Mouse (Mus musculus): ENCODE measurements around the gene Naa35. TPM values are rescaled to one million over a fixed set of nuclear protein-coding genes. Genes with fewer than 3 reads are reported as not detected.

Gene Naa35
- polyA plus RNA-seq, 1 experiment from 2014 or later, result 154 TPM

DNA sequence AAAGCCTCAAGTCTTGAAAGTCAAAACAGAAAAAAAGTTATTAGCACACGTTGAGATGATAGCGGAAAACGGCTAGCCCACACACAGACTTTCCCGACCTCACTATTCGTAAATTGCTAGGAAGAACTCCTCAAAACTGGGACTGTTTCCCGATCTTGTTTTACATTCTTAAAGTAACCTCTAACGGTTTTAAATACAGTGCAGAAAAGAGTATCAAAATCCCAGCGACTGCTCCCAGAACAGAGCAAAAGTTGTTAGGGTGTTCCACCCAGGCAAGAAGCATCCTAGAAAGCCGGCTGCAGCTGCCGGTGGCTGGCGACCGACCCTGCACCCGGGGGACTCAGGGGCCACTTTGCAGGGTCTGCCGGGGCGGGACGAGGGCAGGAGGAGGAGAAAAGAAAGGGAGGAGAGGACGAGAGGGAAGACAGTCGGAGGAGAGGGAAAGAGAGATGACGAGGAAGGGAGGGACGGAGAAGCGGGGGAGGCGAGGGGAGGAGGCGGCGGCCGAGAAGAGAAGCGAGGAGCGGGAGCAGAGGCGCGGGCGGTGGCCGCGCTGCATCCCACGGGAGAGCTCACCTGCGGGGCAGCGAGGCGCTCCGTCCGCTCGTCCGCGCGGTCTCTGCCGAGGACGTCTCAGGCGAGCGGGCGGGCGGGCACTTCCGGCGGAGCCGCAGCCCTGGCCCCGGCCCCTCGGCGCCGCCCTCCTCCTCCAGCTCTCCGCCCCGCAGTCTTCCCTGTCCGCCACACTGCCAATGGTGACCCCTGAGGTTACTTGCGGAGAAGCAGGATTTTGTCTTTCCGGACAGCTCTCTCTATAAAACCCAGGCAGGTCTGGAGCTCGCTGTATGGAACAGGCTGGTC, 90.3 kb downstream of the Naa35 start, which contains the start of gene Golm1:
Gene Golm1, minus strand, starts transcription at position 661 of the 861 bp plus-strand sequence.
- under 1% methylated on average over 60 of the region's 61 CpGs for WGBS
- peak within 1 kb of the TSS; percentile 70 for H3K4me3 ChIP-seq (replicated peaks)
- H3K4me1 ChIP-seq (replicated peaks), result peaks cover 29% of the 10 kb centered on the region
- H3K4me2 ChIP-seq (replicated peaks), result peak within 1 kb of the TSS; percentile 75
- H3K27me3 ChIP-seq, result no peaks in the 10 kb centered on the region
- H3K9ac ChIP-seq (replicated peaks), result peak within 1 kb of the TSS; percentile 85
- peak; percentile 88 for ATAC-seq
- no peaks in the 10 kb centered on the region for H3K9me3 ChIP-seq
- H3K27ac ChIP-seq, result peak within 1 kb of the TSS; percentile 90
- H3K36me3 ChIP-seq, result no peaks in the 10 kb centered on the region

- ATAC-seq, result no peak
Observed at GRCm38 (mm10) chr13:59676316-59677229, 91.5 kb downstream of the Naa35 start.

DNA sequence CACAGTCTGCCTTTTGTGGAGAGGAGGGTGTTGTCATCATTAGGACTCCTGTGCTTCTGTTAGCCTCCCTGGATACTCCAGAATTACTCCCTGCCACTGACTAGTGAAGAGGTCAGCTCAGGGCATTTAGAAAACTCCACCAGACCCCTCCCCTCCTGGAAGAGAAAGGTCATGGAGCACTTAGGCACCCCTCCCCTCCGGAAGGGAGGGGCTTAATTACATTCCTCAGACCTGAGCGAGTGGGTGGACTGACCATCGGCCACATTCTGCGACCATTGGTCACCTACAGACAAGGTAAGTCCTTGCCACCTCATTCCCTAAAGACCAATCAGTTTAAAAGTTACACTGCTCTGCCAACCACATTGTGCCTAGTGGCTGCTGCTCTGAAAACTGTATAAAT, 94.2 kb downstream of the Naa35 start:
- WGBS, result 62% methylated on average over 4 of the region's 4 CpGs

More at GRCm38 (mm10) chr13:59676316-59677229, 91.5 kb downstream of the Naa35 start:
- WGBS, result 85% methylated on average over 12 of the region's 12 CpGs
- Histone ChIP-seq H3K27me3 (no peaks in the 10 kb centered on the region), H3K4me1 (replicated peaks) (peaks cover 24% of the 10 kb centered on the region), H3K4me3 (replicated peaks) (no peak overlapping the region), H3K27ac (no peak overlapping the region), H3K36me3 (no peaks in the 10 kb centered on the region), H3K4me2 (replicated peaks) (peak overlapping the region; percentile 75; the same call in 1 of the 2 replicates), H3K9ac (replicated peaks) (no peak overlapping the region), H3K9me3 (no peaks in the 10 kb centered on the region)

GRCm38 (mm10) chr13:59679908-59680307, 94.8 kb downstream of the Naa35 start:
- H3K9ac ChIP-seq (replicated peaks), result no peak overlapping the region
- H3K36me3 ChIP-seq, result no peaks in the 10 kb centered on the region
- no peak overlapping the region for H3K4me3 ChIP-seq (replicated peaks)
- H3K27me3 ChIP-seq, result no peaks in the 10 kb centered on the region
- no peaks in the 10 kb centered on the region for H3K4me1 ChIP-seq (replicated peaks)
- H3K9me3 ChIP-seq, result no peaks in the 10 kb centered on the region
- WGBS, result 75% methylated on average over 4 of the region's 4 CpGs
- no peak overlapping the region for H3K27ac ChIP-seq
- no peak overlapping the region for H3K4me2 ChIP-seq (replicated peaks)
- ATAC-seq, result no peak

More for the DNA sequence above, 94.2 kb downstream of the Naa35 start:
- H3K9ac ChIP-seq (replicated peaks), result no peak overlapping the region
- no peak overlapping the region for H3K4me2 ChIP-seq (replicated peaks)
- no peaks in the 10 kb centered on the region for H3K36me3 ChIP-seq
- H3K4me3 ChIP-seq (replicated peaks), result no peak overlapping the region
- no peaks in the 10 kb centered on the region for H3K27me3 ChIP-seq
- no peaks in the 10 kb centered on the region for H3K9me3 ChIP-seq
- no peak for ATAC-seq
- H3K27ac ChIP-seq, result no peak overlapping the region
- H3K4me1 ChIP-seq (replicated peaks), result peaks cover 4% of the 10 kb centered on the region

- Histone ChIP-seq H3K27ac (no peak overlapping the region), H3K4me1 (replicated peaks) (no peaks in the 10 kb centered on the region), H3K36me3 (no peaks in the 10 kb centered on the region), H3K9me3 (no peaks in the 10 kb centered on the region), H3K4me2 (replicated peaks) (no peak overlapping the region), H3K27me3 (no peaks in the 10 kb centered on the region), H3K9ac (replicated peaks) (no peak overlapping the region), H3K4me3 (replicated peaks) (no peak overlapping the region)
- no peak for ATAC-seq
- WGBS, result 46% methylated on average over 7 of the region's 7 CpGs
Observed at GRCm38 (mm10) chr13:59682629-59683028, 97.6 kb downstream of the Naa35 start.

- Histone ChIP-seq H3K9ac (replicated peaks) (no peak overlapping the region), H3K27ac (no peak overlapping the region), H3K4me1 (replicated peaks) (no peaks in the 10 kb centered on the region), H3K27me3 (no peaks in the 10 kb centered on the region), H3K4me2 (replicated peaks) (no peak overlapping the region), H3K4me3 (replicated peaks) (no peak overlapping the region), H3K36me3 (no peaks in the 10 kb centered on the region), H3K9me3 (no peaks in the 10 kb centered on the region)
- ATAC-seq, result no peak
- WGBS, result 80% methylated on average over 3 of the region's 3 CpGs
Observed at GRCm38 (mm10) chr13:59685236-59685635, 100.2 kb downstream of the Naa35 start.

Other genes starting within 250 kb of the Naa35 start
- 43.7 and 51.6 TPM in 2 replicates for gene Agtpbp1, start within 50 bp of the Naa35 start, polyA plus RNA-seq (2015; fragmentation: Nextera tagmentation; extraction: Ambion mirVana)
- gene Golm1, start 90.6 kb downstream of the Naa35 start, polyA plus RNA-seq (2015; fragmentation: Nextera tagmentation; extraction: Ambion mirVana), result 76.2 and 77.0 TPM in 2 replicates
- not detected in 2 replicates for gene 4921517D22Rik, start 108.8 kb downstream of the Naa35 start, polyA plus RNA-seq (2015; fragmentation: Nextera tagmentation; extraction: Ambion mirVana)
- 0.07 and 0.12 TPM in 2 replicates for gene Spata31d1a, start 125.1 kb downstream of the Naa35 start, polyA plus RNA-seq (2015; fragmentation: Nextera tagmentation; extraction: Ambion mirVana)
- not detected in 2 replicates for gene Spata31d1b, start 127.0 kb downstream of the Naa35 start, polyA plus RNA-seq (2015; fragmentation: Nextera tagmentation; extraction: Ambion mirVana)
- not detected in 2 replicates for gene Spata31d1d, start 146.5 kb downstream of the Naa35 start, polyA plus RNA-seq (2015; fragmentation: Nextera tagmentation; extraction: Ambion mirVana)
- 0.07 and 0.26 TPM in 2 replicates for gene 1700014D04Rik, start 161.5 kb downstream of the Naa35 start, polyA plus RNA-seq (2015; fragmentation: Nextera tagmentation; extraction: Ambion mirVana)
- gene Isca1, start 184.6 kb downstream of the Naa35 start, polyA plus RNA-seq (2015; fragmentation: Nextera tagmentation; extraction: Ambion mirVana), result 143 and 146 TPM in 2 replicates
- gene Gm49354, start 197.0 kb downstream of the Naa35 start, polyA plus RNA-seq (2015; fragmentation: Nextera tagmentation; extraction: Ambion mirVana), result not detected in 2 replicates
- gene Tut7, start 237.9 kb downstream of the Naa35 start, polyA plus RNA-seq (2015; fragmentation: Nextera tagmentation; extraction: Ambion mirVana), result 58.7 and 59.6 TPM in 2 replicates